Mouse (Mus musculus): ENCODE measurements around the gene Ino80b.

- no peak for TF ChIP-seq POLR2A (IDR thresholded peaks at IDR 0.05; ENCODE audit: low read depth, low read length)
- no peak for TF ChIP-seq CTCF (IDR thresholded peaks at IDR 0.05; ENCODE audit: extremely low read depth, insufficient read length, insufficient replicate concordance, low read depth, low read length)
Measured at GRCm38 (mm10) chr6:83131469-83132034, 6.3 kb upstream of the Ino80b start.

Measured in small intestine, adult 2 months (tissue).